8 mouse cellular contexts compared by ENCODE assay signal in the genomic region with DNA sequence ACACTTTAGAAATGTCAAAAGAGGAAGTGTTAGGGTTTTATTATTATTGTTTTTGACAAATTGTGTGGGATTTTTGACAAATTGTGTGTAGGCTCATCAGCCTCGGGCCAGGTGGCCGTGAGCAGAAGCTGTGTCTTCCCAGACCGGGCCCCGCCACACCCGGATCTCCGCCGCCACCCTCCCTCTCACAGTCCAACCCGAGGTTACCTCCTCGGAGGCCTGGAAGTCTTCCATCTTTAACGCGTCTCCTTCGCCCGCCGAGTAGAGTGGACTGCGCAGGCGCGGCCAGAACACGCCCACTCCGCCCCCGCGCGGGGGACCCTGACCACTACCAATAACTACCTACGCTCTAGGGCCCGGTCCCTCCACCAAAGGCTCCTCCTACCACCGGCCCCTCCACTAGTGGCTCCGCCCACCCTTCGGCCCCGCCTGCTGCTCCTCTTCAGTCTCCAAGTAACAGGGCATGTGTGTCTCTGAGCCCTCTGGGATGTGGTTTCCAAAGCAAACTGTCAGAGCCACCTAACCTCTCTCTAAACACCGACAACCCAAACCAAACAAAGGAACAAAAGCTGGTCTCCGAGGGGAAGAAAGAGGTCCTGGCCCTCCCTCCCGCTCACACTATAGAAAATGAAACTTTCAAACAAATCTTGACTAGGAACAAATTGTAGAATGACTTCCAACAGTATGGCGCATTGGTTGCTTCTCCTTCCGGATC. TPM values are rescaled to one million over a fixed set of nuclear protein-coding genes. Genes with fewer than 3 reads are reported as not detected.
A peak's percentile ranks its signal among the peaks of the same experiment; 100 is the strongest.
DNase-seq lines count a peak whose midpoint lies in the region; ATAC-seq lines count a peak whose summit lies in the region.
"Not testable (repeated sequence)": the region's sequence is repeated elsewhere in the genome, so short reads cannot be mapped to it uniquely, and the experiment has no call there.

A gene (minus strand): TSS at position 334 of the 715 bp plus-strand sequence.

- peak; percentile 99 for ATAC-seq in erythroblast, adult 5-6 weeks (replicated peaks; ENCODE audit: low FRiP score, poor library complexity, severe bottlenecking)
- ATAC-seq in heart, embryonic 11.5 days (replicated peaks; ENCODE audit: insufficient number of reproducible peaks, low FRiP score, low TSS enrichment), result peak; percentile 91
- peak; percentile 97 for ATAC-seq in kidney, embryonic 14.5 days (ENCODE audit: low FRiP score, low TSS enrichment)
- ATAC-seq in limb, embryonic 13.5 days (ENCODE audit: low FRiP score, low read depth), result peak; percentile 94
- peak; percentile 94 for ATAC-seq in midbrain, embryonic 13.5 days

- H3K4me3 ChIP-seq in heart, embryonic 11.5 days (ENCODE audit: low read depth, low read length), result peak within 1 kb of the TSS; percentile 51
- peak within 1 kb of the TSS; percentile 54 for H3K4me3 ChIP-seq in kidney, embryonic 14.5 days (ENCODE audit: low read length)
- peak within 1 kb of the TSS; percentile 53 for H3K4me3 ChIP-seq in limb, embryonic 13.5 days
- peak within 1 kb of the TSS; percentile 46 for H3K4me3 ChIP-seq in midbrain, embryonic 13.5 days (replicated peaks)

- peak within 1 kb of the TSS; percentile 69 for H3K9ac ChIP-seq in heart, embryonic 11.5 days (ENCODE audit: low read depth, low read length)
- H3K9ac ChIP-seq in kidney, embryonic 14.5 days (ENCODE audit: low read depth, low read length), result peak within 1 kb of the TSS; percentile 62
- H3K9ac ChIP-seq in limb, embryonic 13.5 days, result peak within 1 kb of the TSS; percentile 67
- H3K9ac ChIP-seq in midbrain, embryonic 13.5 days (replicated peaks), result peak within 1 kb of the TSS; percentile 66

- H3K9me3 ChIP-seq in heart, embryonic 11.5 days (replicated peaks; ENCODE audit: control insufficient read depth, low read length); kidney, embryonic 14.5 days (ENCODE audit: control insufficient read depth, low read length); limb, embryonic 13.5 days; midbrain, embryonic 13.5 days: not testable (repeated sequence)

- H3K27ac ChIP-seq in heart, embryonic 11.5 days (ENCODE audit: low read depth, low read length), result peak within 1 kb of the TSS; percentile 68
- H3K27ac ChIP-seq in kidney, embryonic 14.5 days (ENCODE audit: low read depth, low read length), result not testable (repeated sequence)
- peak within 1 kb of the TSS; percentile 81 for H3K27ac ChIP-seq in limb, embryonic 13.5 days
- H3K27ac ChIP-seq in midbrain, embryonic 13.5 days, result peak within 1 kb of the TSS; percentile 90

- H3K4me1 ChIP-seq in heart, embryonic 11.5 days (ENCODE audit: control insufficient read depth, insufficient read depth, low read length); kidney, embryonic 14.5 days (ENCODE audit: control insufficient read depth, insufficient read depth, low read length); limb, embryonic 13.5 days; midbrain, embryonic 13.5 days (replicated peaks): not testable (repeated sequence)

- H3K27me3 ChIP-seq in heart, embryonic 11.5 days (ENCODE audit: control insufficient read depth, insufficient read depth, low read length); kidney, embryonic 14.5 days (ENCODE audit: control insufficient read depth, insufficient read depth, low read length); limb, embryonic 13.5 days; midbrain, embryonic 13.5 days: not testable (repeated sequence)

- DNase-seq in A20 (ENCODE audit: low read depth, low spot score), result peak; percentile 66
- DNase-seq in adrenal gland, postnatal 4 days (ENCODE audit: low spot score in 2 of 2), result peak in 1 of 2 experiments; percentile 56
- peak; percentile 67 for DNase-seq in spleen, adult 12 weeks (ENCODE audit: low spot score)

- H3K36me3 ChIP-seq in heart, embryonic 11.5 days (ENCODE audit: control insufficient read depth, insufficient read depth, low read length); kidney, embryonic 14.5 days (ENCODE audit: control insufficient read depth, insufficient read depth, low read length); limb, embryonic 13.5 days; midbrain, embryonic 13.5 days: not testable (repeated sequence)

- H3K4me2 ChIP-seq in heart, embryonic 11.5 days, result peak within 1 kb of the TSS; percentile 64
- peak within 1 kb of the TSS; percentile 36 for H3K4me2 ChIP-seq in kidney, embryonic 14.5 days (replicated peaks; ENCODE audit: low read depth, low read length)
- H3K4me2 ChIP-seq in limb, embryonic 13.5 days (replicated peaks), result peak within 1 kb of the TSS; percentile 56
- H3K4me2 ChIP-seq in midbrain, embryonic 13.5 days (replicated peaks), result peak within 1 kb of the TSS; percentile 48

- WGBS in heart, embryonic 11.5 days (ENCODE audit: insufficient replicate concordance), result 5% methylated on average over 17 of the region's 33 CpGs
- WGBS in kidney, embryonic 14.5 days, result 5% methylated on average over 17 of the region's 33 CpGs
- 8% methylated on average over 19 of the region's 33 CpGs for WGBS in limb, embryonic 13.5 days
- WGBS in midbrain, embryonic 13.5 days, result 3% methylated on average over 26 of the region's 33 CpGs

RNA-seq across cellular contexts. Expression of the gene that starts here (rescaled TPM):
- total RNA-seq in adrenal gland, postnatal 4 days (2021), result 100 to 1,000 TPM; 215 to 228 TPM
- total RNA-seq in erythroblast, adult 5-6 weeks (2015; ENCODE audit: low replicate concordance), result 25.7 and 61.9 TPM in 2 replicates
- 19.3 and 29.0 TPM in 2 replicates for total RNA-seq in erythroblast, adult 5-6 weeks (2017; ENCODE audit: low replicate concordance)
- 232 and 254 TPM in 2 replicates for polyA plus RNA-seq in heart, embryonic 11.5 days (2014; fragmentation: Nextera tagmentation; extraction: Ambion mirVana)
- polyA plus RNA-seq in kidney, embryonic 14.5 days (2014; fragmentation: Nextera tagmentation; extraction: Ambion mirVana), result 324 and 393 TPM in 2 replicates
- 255 and 264 TPM in 2 replicates for polyA plus RNA-seq in limb, embryonic 13.5 days (2015; fragmentation: Nextera tagmentation; extraction: Ambion mirVana)
- 334 and 365 TPM in 2 replicates for polyA plus RNA-seq in midbrain, embryonic 13.5 days (2015; fragmentation: Nextera tagmentation; extraction: Ambion mirVana)
